Mouse (Mus musculus) liver, embryonic 14.5 days (tissue): ENCODE data around the gene Pnldc1.

ENCODE experiments used
- CTCF ChIP-seq: IDR thresholded peaks from 2 replicates; pipeline ENCODE4 v1.5.1; 2016; ENCODE audit warnings: antibody characterized with exemption, low read depth, control low read depth
- EP300 ChIP-seq: IDR thresholded peaks from 2 replicates; pipeline ENCODE4 v1.6.1; 2016; ENCODE audit warnings: antibody characterized with exemption, low read depth

- no peak for TF ChIP-seq CTCF
- no peak for TF ChIP-seq EP300
Observed at GRCm38 (mm10) chr17:12940151-12940805, 30.2 kb upstream of the Pnldc1 start, which contains the start of gene Acat3.
